Mouse (Mus musculus) forebrain, embryonic 15.5 days (tissue): ENCODE measurements around the gene Tcl1b3. TPM values are rescaled to one million over a fixed set of nuclear protein-coding genes. Genes with fewer than 3 reads are reported as not detected.
"Not testable (repeated sequence)": the region's sequence is repeated elsewhere in the genome, so short reads cannot be mapped to it uniquely, and the experiment has no call there.

ENCODE experiments used
- ATAC-seq: fragments of 200-750 bp; cut with Nextera tagmentation; replicated peaks from 2 replicates; pipeline ENCODE4 v1.8.0; 2017; ENCODE audit warnings: mild to moderate bottlenecking, moderate TSS enrichment, moderate library complexity
- H3K27ac ChIP-seq: fragments of 300-500 bp; sonication (generic); replicated peaks from 2 replicates; pipeline ENCODE4 v1.5.1; 2015; ENCODE audit warnings: mild to moderate bottlenecking, inconsistent platforms
- H3K27me3 ChIP-seq: fragments of 300-500 bp; sonication (generic); 2 replicates; pipeline ENCODE4 v1.6.1; 2015; ENCODE audit warnings: inconsistent platforms
- H3K36me3 ChIP-seq: fragments of 300-500 bp; sonication (generic); 2 replicates; pipeline ENCODE4 v1.6.1; 2015; ENCODE audit warnings: mild to moderate bottlenecking, inconsistent platforms
- H3K4me1 ChIP-seq: fragments of 300-500 bp; sonication (generic); 2 replicates; pipeline ENCODE4 v1.6.1; 2015; ENCODE audit warnings: inconsistent platforms
- H3K4me2 ChIP-seq: fragments of 300-500 bp; sonication (generic); replicated peaks from 2 replicates; pipeline ENCODE4 v1.6.1; 2015; ENCODE audit warnings: mild to moderate bottlenecking, inconsistent platforms
- H3K4me3 ChIP-seq: fragments of 300-500 bp; sonication (generic); 2 replicates; pipeline ENCODE4 v1.5.1; 2015; ENCODE audit warnings: mild to moderate bottlenecking, inconsistent platforms
- H3K9ac ChIP-seq: fragments of 300-500 bp; sonication (generic); replicated peaks from 2 replicates; pipeline ENCODE4 v1.6.1; 2015; ENCODE audit warnings: mild to moderate bottlenecking, inconsistent platforms
- H3K9me3 ChIP-seq: fragments of 300-500 bp; sonication (generic); 2 replicates; pipeline ENCODE4 v1.6.1; 2016; ENCODE audit warnings: inconsistent platforms
- WGBS: fragments of 180-500 bp; shearing (Covaris S2); methylation state at CpG from one replicate; pipeline ENCODE4 v1.1.7; 2015; ENCODE audit warnings: mixed read lengths; 5-methylcytosine and 5-hydroxymethylcytosine counted together
- polyA plus RNA-seq: library from polyadenylated mRNA; unstranded; fragments of >200 nt; fragmentation: Nextera tagmentation; extraction: Ambion mirVana; gene quantifications from 2 replicates; pipeline ENCODE4 v1.2.1, GENCODE M21; 2015

The Tcl1b3 gene
- polyA plus RNA-seq, 1 experiment from 2014 or later: not detected

- H3K27ac ChIP-seq, H3K36me3 ChIP-seq, H3K27me3 ChIP-seq, H3K9ac ChIP-seq, ATAC-seq, H3K9me3 ChIP-seq, H3K4me1 ChIP-seq, H3K4me2 ChIP-seq, H3K4me3 ChIP-seq: not testable (repeated sequence)
- 15% methylated on average over 7 of the region's 7 CpGs for WGBS
Observed at GRCm38 (mm10) chr12:105199684-105200497, 9.0 kb downstream of the Tcl1b3 start.

- H3K27me3 ChIP-seq, H3K4me2 ChIP-seq, ATAC-seq, H3K4me3 ChIP-seq, H3K9ac ChIP-seq, H3K36me3 ChIP-seq, H3K9me3 ChIP-seq, H3K27ac ChIP-seq, H3K4me1 ChIP-seq: not testable (repeated sequence)
- WGBS: 96% methylated on average over 1 of the region's 1 CpGs
Observed at GRCm38 (mm10) chr12:105201657-105202056, 10.8 kb downstream of the Tcl1b3 start, which contains the start of gene Tcl1b4. TSS of gene Tcl1b4 (plus strand) at chr12:105201957.

DNA sequence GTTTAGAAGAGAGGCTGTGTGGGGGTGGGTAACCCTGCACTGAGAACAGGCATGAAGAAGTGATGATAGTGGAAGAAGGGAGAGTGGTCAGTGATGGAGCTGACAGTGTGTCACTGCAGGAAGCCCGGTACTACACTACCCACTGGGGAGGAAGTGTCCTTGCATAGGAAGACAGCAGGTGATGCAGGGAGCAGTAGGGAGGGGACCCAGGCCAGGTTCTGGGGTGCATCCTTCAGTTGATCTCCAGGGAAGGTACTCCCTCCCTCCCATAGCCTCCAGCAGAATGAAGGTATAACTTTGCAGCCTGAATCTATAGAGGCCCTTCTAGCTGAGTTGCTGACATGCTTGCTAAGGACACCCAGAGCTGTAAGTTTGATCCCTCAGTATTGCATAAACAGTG is 16.2 kb downstream of the Tcl1b3 start:
- no peak overlapping the region for H3K27ac ChIP-seq
- no peaks in the 10 kb centered on the region for H3K27me3 ChIP-seq
- 100% methylated on average over 1 of the region's 1 CpGs for WGBS
- no peak for ATAC-seq
- H3K4me3 ChIP-seq: no peak overlapping the region
- no peak overlapping the region for H3K4me2 ChIP-seq
- no peaks in the 10 kb centered on the region for H3K36me3 ChIP-seq
- no peak overlapping the region for H3K9ac ChIP-seq
- H3K9me3 ChIP-seq: no peaks in the 10 kb centered on the region
- H3K4me1 ChIP-seq: no peaks in the 10 kb centered on the region

DNA sequence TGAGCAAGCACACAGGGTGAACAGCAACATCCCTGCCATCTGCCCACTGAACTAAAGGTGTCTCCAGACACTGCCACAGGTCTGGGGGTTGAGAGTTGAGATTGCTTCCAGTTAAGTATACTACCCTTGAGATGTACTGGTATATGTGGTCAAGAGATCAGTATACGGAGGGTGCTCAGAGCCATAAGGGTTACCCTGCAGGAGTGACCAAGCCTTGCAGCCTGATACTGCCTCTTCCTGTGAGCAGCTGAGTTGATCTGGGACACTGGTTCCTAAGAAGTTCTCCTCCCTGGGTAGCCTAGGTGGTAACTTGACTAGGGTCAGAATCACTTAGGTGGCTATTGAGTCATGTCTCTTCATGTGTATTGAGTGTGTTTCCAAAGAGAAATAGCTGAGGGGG is 17.6 kb downstream of the Tcl1b3 start:
- 93% methylated on average over 1 of the region's 1 CpGs for WGBS
- no peaks in the 10 kb centered on the region for H3K27me3 ChIP-seq
- ATAC-seq: no peak
- H3K9ac ChIP-seq: no peak overlapping the region
- no peak overlapping the region for H3K4me3 ChIP-seq
- no peak overlapping the region for H3K27ac ChIP-seq
- no peaks in the 10 kb centered on the region for H3K36me3 ChIP-seq
- no peaks in the 10 kb centered on the region for H3K9me3 ChIP-seq
- H3K4me2 ChIP-seq: no peak overlapping the region
- H3K4me1 ChIP-seq: no peaks in the 10 kb centered on the region

DNA sequence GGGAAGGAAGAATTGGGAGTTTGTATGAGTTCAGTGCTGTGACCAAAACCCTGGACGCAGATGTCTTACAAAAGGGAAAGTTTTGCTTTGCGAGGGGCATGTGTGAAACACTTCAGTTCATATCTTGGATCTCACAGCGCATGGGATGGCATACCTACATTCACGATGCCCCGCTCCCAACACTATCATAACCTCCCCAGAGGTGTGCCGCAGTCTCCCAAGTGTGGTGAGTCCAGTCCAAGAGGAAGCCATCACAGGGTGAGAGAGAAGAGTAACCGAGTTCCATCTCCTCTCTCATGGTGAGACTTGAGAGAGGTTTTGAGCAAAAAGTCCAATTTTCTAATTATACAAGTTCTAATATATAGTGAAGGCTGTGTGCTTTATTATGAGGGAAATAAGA is 18.4 kb downstream of the Tcl1b3 start:
- ATAC-seq: no peak
- no peak overlapping the region for H3K9ac ChIP-seq
- no peaks in the 10 kb centered on the region for H3K9me3 ChIP-seq
- H3K36me3 ChIP-seq: no peaks in the 10 kb centered on the region
- H3K27me3 ChIP-seq: no peaks in the 10 kb centered on the region
- H3K4me2 ChIP-seq: no peak overlapping the region
- H3K4me3 ChIP-seq: no peak overlapping the region
- H3K27ac ChIP-seq: no peak overlapping the region
- WGBS: 96% methylated on average over 7 of the region's 7 CpGs
- H3K4me1 ChIP-seq: no peaks in the 10 kb centered on the region

- no peaks in the 10 kb centered on the region for H3K36me3 ChIP-seq
- H3K4me1 ChIP-seq: no peaks in the 10 kb centered on the region
- no peak for ATAC-seq
- no peak overlapping the region for H3K9ac ChIP-seq
- no peaks in the 10 kb centered on the region for H3K9me3 ChIP-seq
- no peak overlapping the region for H3K4me2 ChIP-seq
- WGBS: 91% methylated on average over 7 of the region's 7 CpGs
- H3K27ac ChIP-seq: no peak overlapping the region
- no peak overlapping the region for H3K4me3 ChIP-seq
- H3K27me3 ChIP-seq: no peaks in the 10 kb centered on the region
Observed at GRCm38 (mm10) chr12:105217101-105217760, 26.4 kb downstream of the Tcl1b3 start.

GRCm38 (mm10) chr12:105222601-105223319 is 31.9 kb downstream of the Tcl1b3 start, which contains the start of gene Tcl1:
TSS of gene Tcl1 (minus strand) at chr12:105222793.
- Histone ChIP-seq H3K27ac (no peak within 1 kb of the TSS), H3K9ac (no peak within 1 kb of the TSS), H3K4me1 (no peaks in the 10 kb centered on the region), H3K27me3 (no peaks in the 10 kb centered on the region), H3K4me2 (no peak within 1 kb of the TSS), H3K36me3 (no peaks in the 10 kb centered on the region), H3K4me3 (no peak within 1 kb of the TSS), H3K9me3 (no peaks in the 10 kb centered on the region)
- WGBS: 94% methylated on average over 22 of the region's 22 CpGs
- ATAC-seq: no peak

GRCm38 (mm10) chr12:105224621-105225320 is 33.9 kb downstream of the Tcl1b3 start:
- 41% methylated on average over 16 of the region's 16 CpGs for WGBS
- no peak for ATAC-seq
- Histone ChIP-seq H3K4me2 (no peak overlapping the region), H3K9me3 (no peaks in the 10 kb centered on the region), H3K9ac (no peak overlapping the region), H3K27ac (no peak overlapping the region), H3K4me1 (no peaks in the 10 kb centered on the region), H3K27me3 (no peaks in the 10 kb centered on the region), H3K4me3 (no peak overlapping the region), H3K36me3 (no peaks in the 10 kb centered on the region)

DNA sequence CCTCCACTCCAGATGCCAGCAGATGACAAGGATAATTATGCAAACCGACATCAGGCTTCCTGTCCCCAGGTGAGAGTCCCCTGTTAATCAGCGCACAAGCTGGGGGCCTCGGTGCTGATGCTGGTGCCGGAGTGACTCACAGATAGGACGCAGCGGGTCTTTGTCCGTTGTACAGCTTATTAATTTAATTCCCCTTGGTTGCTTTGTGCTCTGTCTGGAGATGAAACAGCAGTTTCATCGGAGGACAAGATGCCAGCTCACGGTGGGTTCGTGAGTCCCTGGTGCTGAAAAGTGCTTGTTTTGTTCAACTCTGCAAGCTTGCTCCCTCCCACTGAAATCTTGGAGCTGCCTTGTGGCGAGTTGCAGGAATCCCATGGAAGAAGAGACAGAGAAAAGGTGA is 43.5 kb downstream of the Tcl1b3 start:
- Histone ChIP-seq H3K4me1 (peaks cover 3% of the 10 kb centered on the region), H3K9ac (no peak overlapping the region), H3K36me3 (no peaks in the 10 kb centered on the region), H3K9me3 (no peaks in the 10 kb centered on the region), H3K4me3 (no peak overlapping the region), H3K27ac (no peak overlapping the region), H3K4me2 (no peak overlapping the region), H3K27me3 (no peaks in the 10 kb centered on the region)
- 53% methylated on average over 11 of the region's 11 CpGs for WGBS
- no peak for ATAC-seq

- Histone ChIP-seq H3K4me3 (no peak overlapping the region), H3K9ac (no peak overlapping the region), H3K36me3 (no peaks in the 10 kb centered on the region), H3K4me1 (peaks cover 3% of the 10 kb centered on the region), H3K27ac (no peak overlapping the region), H3K9me3 (no peaks in the 10 kb centered on the region), H3K4me2 (no peak overlapping the region), H3K27me3 (no peaks in the 10 kb centered on the region)
- no peak for ATAC-seq
- 72% methylated on average over 3 of the region's 3 CpGs for WGBS
Observed at GRCm38 (mm10) chr12:105235091-105235490, 44.2 kb downstream of the Tcl1b3 start.

- no peaks in the 10 kb centered on the region for H3K36me3 ChIP-seq
- H3K27me3 ChIP-seq: no peaks in the 10 kb centered on the region
- H3K4me3 ChIP-seq: no peak overlapping the region
- H3K9me3 ChIP-seq: no peaks in the 10 kb centered on the region
- peaks cover 3% of the 10 kb centered on the region for H3K4me1 ChIP-seq
- H3K9ac ChIP-seq: no peak overlapping the region
- ATAC-seq: no peak
- 41% methylated on average over 9 of the region's 9 CpGs for WGBS
- no peak overlapping the region for H3K4me2 ChIP-seq
- peak overlapping the region; percentile 57; the same call in 1 of the 2 replicates for H3K27ac ChIP-seq
Observed at GRCm38 (mm10) chr12:105239060-105239459, 48.2 kb downstream of the Tcl1b3 start.
